Mouse (Mus musculus): Measurements from ENCODE around the gene Slc37a1. TPM values are rescaled to one million over a fixed set of nuclear protein-coding genes. Genes with fewer than 3 reads are reported as not detected.
"Not testable (repeated sequence)": the region's sequence is repeated elsewhere in the genome, so short reads cannot be mapped to it uniquely, and the experiment has no call there.

Gene Slc37a1
- total RNA-seq, 2 experiments from 2014 or later: 10.6 TPM

DNA sequence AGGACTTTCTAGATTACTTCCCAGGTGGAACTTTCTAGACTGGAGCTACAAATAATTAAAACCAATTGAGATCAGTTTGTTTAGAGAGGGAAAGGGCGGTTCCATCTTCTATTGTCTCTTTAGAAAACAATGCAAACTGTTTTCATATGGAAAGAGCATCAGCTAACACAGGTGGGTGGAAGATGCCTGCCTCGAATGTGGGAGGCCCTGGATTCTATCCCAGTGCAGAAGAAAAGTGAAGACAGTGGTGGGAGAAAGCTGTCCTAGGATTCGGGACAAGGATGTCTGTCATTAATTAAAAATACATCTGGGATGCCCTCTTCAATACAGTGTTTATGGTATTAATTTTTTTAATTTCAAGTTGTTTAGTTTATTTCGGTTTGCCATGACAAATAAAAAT is 19.5 kb upstream of the Slc37a1 start:
- no peak for DNase-seq
- intact Hi-C loops (cut with DNase I): no loop called here

DNA sequence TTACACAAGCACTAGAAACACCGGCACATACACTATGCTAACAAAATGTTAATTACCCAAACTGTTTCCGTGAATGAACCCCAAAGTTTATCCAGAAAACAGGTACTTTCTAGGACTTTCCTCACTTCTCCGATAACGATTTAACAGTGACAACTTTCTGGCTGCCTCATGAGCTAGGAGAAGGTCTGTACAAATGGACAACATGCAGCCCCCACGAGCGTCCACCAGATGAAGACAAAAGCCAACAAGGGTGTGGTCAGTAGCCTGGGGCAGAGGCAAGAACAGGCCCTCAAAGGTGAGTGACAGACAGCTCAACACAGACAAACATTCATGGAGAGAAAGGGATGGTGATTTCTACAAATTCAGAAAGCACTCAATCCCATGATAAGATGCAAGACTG is 19.0 kb upstream of the Slc37a1 start:
- intact Hi-C loops (cut with DNase I): no loop called here
- DNase-seq: no peak

DNA sequence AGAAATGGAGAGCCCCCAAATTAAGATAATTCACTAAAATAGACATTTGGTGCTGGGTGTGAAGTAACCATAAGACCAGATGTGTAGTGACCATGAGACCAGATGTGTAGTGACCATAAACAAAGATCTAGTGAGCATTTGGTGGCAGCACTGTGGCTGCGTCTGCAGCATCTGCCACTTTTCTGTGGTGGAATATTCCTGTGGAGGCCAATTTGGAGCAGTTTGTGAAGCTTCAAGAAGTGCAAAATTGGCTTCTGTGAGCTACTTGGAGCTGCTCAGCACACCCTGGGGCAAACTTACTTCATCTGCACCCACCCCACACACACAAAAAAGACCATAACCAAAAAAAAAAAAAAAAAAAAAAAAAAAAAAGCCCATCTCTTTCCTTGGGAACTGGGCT is 18.6 kb upstream of the Slc37a1 start:
- DNase-seq: no peak
- intact Hi-C loops (cut with DNase I): no loop called here

DNA sequence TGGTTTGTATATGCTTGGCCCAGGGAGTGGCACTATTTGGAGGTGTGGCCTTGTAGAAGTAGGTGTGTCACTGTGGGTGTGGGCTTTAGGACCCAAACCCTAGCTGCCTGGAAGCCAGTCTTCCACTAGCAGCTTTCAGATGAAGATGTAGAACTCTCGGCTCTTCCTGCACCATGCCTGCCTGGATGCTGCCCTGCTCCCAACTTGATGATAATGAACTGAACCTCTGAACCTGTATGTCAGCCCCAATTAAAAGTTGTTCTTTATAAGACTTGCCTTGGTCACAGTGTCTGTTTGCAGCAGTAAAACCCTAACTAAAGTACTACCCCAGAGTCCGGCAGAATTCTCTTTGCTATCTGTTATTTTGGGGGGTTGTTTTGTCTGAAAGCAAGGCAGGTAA is 16.8 kb upstream of the Slc37a1 start:
- intact Hi-C loops (cut with DNase I): no loop called here
- no peak for DNase-seq

DNA sequence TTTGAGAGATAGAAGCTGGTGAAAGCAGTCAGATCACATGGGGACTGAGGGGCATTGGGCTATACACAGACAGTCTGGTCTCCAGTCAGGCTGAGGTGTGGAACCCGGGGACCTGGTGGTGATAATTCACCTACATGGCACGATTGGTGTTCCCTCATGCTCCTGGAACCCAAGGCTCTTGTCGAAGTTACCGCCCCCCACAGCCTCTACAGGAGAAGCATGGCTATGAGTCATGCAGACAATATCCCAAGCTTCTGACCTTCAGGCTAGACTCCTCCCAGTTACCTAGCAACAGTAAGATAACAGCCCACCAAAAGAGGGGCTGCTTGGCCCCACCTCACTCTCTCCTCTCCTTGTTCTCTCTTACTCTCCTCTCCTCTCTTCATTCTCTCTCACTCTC is 16.3 kb upstream of the Slc37a1 start:
- DNase-seq: no peak
- intact Hi-C loops (cut with DNase I): no loop called here

DNA sequence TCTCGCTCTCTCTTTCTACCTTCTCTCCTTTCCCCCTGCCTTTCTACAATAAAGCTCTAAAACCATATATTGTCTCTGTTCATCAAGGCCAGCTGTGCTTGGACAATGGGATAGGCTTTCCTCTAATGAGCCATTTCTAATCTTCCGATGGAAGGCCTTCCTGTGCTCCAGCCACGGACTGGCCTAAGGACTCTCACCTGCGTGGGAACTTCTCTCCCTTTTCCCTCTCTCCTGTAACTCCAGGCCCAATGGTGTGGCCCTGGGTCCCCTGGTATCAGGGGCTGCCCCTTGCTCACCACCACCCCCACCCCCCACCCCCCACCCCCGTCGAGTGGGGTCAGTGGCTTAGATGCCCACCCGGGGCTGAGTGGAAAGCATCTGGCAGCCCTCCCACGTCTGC is 15.9 kb upstream of the Slc37a1 start:
- intact Hi-C loops (cut with DNase I); DNase-seq: not testable (repeated sequence)

DNA sequence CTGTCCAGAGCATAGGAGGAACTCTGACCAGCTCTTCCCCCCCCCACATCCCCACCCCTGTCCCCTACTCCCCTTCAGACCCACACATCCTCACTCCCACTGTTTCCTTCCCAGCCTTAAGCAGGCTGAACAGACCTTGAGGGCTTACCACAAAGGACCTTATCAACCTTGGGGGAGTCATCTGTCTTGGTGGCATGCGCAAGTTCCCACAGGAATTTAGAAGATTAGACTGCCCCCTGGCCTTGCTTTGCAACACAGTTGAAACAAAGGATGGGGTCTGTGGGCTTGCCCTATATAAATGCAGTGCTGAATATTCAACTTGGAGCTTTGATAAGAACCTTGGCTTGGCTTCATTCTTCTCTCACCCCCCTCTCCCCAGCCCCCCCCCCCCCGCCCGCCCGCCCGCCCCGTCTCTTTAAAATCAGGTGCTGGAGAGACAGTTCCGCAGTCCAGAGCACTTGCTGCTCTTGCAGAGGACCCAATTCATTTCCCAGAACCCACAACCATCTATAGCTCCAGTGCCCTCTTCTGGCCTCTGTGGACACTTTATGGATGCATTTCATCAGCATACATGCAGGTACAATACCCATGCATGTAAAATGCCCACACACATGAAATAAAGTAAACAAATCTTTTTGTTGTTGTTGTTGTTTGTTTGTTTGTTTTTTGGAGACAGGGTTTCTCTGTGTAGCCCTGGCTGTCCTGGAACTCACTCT is 15.3 kb upstream of the Slc37a1 start:
- DNase-seq: peak in 1 of 2 experiments; percentile 36
- intact Hi-C loops (cut with DNase I): no loop called here

DNA sequence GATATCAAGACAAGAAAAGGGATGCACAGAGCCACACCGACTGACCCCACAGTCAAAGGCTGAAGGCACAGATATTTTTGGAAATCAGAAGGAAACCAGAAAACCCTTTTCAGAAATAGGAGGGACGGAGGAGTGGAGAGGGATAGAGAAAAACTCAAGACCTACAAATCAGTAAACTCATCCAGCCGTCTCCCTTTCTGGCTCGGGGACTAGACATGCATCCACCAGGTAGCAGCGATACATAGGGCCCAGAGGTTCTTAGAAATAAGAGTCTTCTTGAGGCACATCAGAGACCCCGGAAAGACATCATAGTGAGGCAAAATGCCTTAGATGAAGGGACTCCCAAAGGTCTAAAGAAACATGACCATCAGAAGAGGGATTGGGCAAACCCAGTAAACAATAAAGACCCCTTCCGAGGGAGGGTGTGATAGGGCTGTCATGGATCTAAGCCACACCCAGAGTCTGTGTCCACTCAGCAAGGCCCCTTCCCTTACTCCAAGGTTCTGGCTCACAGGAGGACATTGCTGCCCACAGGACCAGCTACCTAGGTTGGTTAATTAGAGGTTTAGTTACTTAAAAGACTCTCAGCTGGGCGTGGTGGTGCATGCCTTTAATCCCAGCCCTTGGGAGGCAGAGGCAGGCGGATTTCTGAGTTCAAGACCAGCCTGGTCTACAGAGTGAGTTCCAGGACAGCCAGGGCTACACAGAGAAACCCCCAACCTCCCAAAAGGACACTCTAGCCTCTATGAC is 14.0 kb upstream of the Slc37a1 start:
- no peak for DNase-seq
- intact Hi-C loops (cut with DNase I): no loop called here

DNA sequence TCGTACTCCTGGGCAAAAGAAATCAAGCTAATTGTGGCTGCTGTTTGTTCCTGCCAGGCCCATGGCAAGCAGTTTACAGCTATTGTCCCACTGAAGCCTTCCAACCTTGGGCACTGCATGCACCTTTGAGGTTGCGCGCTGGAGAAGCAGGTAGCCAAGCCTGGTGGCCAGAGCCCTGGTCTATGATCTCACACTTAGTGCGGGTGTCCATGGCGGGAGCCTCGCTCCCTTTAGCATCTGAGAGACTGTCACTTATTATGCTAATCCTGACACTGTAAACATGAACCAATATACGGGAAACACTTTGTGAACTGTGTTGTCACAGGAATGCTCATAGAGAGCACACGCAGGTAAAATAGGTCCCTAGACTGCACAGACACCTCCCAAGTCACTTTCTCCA is 13.0 kb upstream of the Slc37a1 start:
- intact Hi-C loops (cut with DNase I): no loop called here
- DNase-seq: no peak

DNA sequence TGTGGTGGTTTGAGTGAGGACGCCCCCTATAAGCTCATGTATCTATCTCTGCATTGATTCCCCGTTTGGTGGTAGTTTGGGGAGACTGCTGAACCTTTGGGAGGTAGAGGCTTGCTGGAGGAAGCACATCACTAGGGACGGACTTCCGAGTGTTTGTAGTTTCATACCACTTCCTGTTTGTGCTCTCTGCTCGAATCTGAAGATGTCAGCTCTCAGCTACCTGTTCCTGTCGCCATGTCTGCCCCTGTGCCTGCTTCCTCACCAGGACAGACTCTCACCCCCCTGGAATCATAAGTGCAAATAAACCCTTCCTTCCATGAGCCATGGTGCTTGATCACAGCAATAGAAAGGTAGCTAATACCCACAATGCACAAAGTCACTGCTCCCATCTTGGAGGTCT is 11.4 kb upstream of the Slc37a1 start:
- intact Hi-C loops (cut with DNase I): no loop called here
- no peak for DNase-seq

DNA sequence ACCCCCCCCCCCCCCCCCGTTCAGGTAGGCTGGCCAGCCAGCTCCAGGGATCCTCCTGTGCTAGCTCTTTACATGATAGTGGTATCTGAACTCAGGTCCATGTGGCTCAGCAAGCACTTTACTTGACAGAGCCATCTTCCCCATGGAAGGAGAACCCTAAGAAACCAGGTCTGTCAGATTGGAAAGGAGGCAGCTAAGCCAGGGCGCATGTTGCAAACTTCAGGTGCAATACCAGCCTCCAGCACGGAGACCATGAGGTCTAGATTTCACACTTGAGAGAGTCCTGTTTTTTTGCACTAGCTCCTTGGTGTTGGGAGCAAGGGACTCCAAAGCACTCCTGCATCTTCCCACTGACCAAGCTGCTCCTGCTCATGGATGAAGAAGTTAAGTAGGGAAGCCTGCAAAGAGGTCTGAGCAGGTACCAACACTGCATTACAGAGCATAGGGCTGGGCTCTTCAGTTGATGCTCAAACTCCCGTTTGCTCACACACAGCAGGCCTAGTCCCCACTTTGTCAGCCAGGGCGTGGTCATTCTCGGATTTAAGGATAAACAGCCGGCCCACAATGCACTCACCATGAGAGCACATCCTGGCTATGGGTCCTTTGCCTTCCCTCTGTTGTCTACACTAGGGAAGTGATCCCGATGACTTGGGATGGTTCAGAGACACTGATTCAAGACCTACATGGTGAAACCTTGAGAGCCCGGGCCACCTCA is 10.2 kb upstream of the Slc37a1 start:
- intact Hi-C loops (cut with DNase I): loop anchor here (2.0 kb wide), 1 partner anchor 20 kb away; no protein-coding TSS in a partner anchor
- DNase-seq: no peak

DNA sequence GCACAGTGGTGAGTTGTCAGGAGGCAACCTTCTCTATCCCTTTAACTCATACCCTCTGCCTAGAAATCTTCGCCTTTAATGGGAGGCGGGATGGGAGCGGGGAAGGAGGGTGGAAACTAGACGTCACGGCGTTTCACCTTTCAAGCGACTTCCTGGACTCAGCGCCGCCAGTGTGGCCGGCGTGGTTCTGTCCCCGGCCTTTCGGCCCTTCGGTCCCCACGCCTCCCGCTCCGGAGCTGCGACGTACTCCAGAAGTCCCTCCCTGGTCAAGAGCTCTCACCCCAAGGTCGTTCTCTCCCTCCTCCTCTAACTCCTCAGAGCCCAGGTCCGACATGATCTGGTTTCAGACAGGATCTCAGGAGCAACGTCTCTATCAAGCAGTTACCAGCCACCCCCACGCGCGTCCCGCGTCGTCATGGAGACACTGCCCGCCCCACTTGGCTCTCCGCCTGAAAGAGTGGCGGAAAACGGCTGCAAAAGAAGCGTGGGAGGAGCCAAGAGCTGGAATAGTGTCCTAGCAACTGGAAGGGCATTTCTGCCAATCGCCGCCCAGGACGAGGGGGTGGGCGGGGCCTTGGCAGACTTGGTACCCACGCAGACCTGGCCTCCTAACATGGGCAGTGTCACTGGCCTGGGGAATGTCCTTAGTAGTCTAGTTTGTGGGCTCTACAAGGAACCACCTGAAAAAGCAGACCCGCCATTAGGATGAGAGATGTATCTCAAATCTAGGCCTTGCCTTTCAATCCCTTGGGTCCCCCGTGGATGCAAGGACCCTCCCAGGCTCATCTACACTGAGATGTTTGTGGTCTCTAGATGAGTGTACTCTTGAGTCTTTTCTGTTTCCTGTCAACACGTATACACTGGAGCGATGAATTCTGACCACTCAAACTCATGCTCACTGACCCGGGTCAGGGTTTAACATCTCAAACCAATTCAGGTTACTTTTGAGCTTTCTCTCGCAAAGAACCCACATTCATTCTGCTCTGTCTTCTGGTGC is 9.4 kb upstream of the Slc37a1 start, which contains the start of gene Rsph1:
Gene Rsph1 (minus strand): TSS at position 462 of the 997 bp plus-strand sequence.
- intact Hi-C loops (cut with DNase I): loop anchor here (2.0 kb wide), 1 partner anchor 20 kb away; no protein-coding TSS in a partner anchor
- peak; percentile 100 for DNase-seq

DNA sequence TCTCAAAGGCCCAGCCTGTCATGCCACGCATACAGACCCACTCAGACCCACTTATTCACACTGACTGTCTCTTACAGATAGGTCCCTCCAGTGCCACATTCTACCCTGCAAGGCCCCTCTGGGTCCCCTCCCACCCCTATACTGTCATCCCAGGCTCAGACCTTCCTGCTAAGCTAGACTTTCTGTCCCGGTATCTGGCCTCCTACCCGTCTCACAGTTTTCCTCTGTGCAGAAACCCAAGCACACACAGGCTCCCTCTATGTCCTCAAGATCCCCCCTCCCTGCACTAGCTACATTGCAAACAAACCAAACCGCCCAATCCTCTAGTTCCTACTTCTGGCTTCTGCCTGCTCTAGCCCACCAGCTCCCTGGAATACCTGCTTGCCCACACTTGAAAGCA is 8.7 kb upstream of the Slc37a1 start:
- intact Hi-C loops (cut with DNase I): loop anchor here (2.0 kb wide), 2 partner anchors 19 to 29 kb away; no protein-coding TSS in a partner anchor
- no peak for DNase-seq

DNA sequence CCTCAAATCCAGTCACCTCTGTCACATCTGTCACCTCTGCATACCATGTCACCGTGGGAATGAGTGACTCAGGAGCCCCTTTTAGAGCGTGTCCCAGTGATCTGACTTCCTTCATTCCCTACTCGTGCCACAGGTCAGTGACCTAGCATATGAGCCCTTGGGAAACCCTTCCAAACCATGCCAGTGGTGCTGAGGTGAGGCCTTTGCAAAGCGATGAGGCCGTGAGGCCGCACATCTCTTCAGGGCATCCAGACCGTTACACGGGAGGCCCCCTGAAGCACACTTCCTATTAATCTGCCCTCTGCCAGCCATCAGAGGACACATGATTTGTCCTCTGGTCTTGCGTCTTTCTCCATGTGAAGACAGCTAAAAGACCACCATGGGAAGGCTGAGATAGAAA is 7.1 kb upstream of the Slc37a1 start:
- intact Hi-C loops (cut with DNase I): loop anchor here (2.0 kb wide), 1 partner anchor 27 kb away; no protein-coding TSS in a partner anchor
- DNase-seq: no peak

DNA sequence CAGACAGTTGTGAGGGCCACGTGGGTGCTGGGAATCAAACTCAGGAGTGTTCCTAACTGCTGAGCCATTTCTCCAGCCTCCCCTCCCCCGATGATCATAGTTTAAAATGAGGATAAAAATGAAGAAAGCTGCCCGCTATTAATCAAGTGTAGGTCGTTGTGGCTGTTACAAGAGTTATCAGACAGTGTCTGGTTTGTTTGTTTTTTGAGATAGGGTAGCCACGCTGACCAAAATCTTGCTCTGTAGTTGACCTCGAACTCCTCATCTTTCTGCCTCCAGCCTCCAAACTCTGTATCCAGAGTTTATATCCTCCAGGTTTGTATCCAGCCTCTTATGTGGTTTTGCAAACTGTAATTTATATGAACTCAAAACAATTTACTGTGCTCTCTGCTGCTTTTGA is 6.3 kb upstream of the Slc37a1 start:
- intact Hi-C loops (cut with DNase I): no loop called here

DNA sequence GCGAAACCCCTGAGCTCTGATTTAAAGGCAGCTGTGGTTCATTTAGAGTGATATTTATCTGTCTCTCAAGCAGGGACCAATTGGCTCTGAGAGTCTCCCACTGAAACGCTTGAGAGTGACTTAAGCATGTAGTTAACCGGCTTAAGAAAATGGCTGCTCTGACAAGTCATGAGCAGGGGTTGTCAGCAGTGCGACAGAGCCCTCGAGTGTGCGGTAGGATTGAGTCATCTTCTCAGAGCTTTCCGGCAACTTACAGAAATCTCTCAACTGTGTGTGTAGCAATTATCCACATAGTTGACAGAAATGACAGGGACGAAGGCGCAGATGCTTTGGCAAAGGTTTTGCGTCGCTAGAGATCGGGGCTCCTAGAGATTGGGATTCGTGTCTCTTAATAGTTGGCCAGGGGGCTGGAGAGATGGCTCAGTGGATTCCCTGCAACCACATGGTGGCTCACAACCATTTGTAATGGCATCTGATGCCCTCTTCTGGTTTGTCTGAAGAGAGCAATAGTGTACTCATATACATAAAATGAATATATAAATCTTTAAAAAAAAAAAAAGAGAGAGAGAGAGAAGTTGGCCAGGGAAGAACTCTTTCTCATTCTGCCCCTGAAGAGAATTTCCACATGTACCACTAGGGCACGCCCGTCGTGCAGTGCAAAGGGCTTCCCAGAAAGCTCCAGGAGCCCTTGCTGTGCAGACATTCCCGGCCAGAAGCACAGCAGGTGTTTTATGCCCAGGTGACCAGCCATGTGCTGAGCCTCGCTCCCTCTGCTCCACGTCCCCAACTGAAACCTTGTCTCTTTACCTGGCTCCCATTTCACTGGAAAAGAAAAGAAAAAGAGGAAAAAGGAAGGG is 4.5 kb upstream of the Slc37a1 start:
- DNase-seq: no peak
- intact Hi-C loops (cut with DNase I): no loop called here

More for the DNA sequence above, 6.3 kb upstream of the Slc37a1 start:
- no peak for DNase-seq

DNA sequence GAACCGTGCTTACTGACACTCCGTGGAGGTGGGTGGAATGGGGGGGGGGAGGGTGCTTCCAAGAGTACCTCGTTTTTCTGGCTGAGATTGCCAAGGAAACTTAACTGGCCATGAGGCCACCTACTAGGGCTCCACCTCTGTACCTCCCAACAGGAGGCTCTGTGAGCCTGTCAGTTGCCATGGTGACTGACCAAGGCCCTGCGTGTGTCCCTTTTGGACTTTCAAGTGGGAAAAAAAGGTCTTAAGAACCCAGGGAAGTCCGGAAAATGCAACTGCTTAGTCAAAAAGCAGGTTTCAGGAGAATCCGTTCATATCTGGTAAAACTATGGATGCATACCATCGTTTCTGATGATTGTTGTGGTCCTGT is 3.9 kb upstream of the Slc37a1 start:
- intact Hi-C loops (cut with DNase I): no loop called here
- no peak for DNase-seq

DNA sequence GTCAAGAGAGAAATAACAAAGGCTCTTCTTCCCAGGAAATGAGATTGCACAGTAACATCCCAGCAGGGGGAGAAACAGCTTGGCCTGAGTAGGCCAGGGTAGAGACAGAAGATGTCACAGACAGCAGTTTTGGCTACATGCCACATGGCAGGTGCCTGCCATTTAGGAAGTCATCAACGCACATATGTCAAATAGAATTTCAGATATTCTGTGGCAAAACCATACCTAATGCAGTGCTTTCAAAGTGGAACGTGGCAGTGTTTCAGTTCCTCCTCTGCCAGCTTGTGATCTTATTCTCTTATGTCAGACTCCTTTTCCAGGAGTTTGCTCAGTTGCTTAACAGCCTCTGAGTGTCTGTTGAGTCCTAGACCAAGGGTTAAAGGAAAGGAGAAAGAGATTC is 725 bp upstream of the Slc37a1 start:
- intact Hi-C loops (cut with DNase I): no loop called here
- DNase-seq: no peak

DNA sequence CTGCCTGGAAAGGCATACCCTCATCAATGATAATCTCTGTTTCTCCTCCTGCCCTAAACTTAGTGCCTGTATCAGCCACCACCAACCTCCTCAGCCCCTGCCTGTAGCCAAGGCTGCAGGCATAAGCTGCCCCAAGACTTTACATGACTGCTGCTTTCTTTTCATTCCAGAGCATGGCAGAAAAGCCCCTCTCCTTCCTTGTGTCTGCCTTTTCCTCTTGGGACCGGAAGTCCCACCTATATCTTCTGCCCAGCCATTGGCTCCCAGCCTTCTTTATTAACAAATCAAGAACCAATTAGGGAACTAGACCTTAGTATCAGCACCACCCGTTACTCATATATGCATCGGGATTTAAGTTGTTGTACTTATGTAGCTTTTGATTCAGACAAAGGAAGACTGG is 624 bp downstream of the Slc37a1 start:
- intact Hi-C loops (cut with DNase I): no loop called here
- DNase-seq: no peak

Data from heart, postnatal 10 days (tissue).